Mouse (Mus musculus) gastrocnemius, postnatal 10 days (tissue): Measurements from ENCODE around the gene Ahdc1. TPM values are rescaled to one million over a fixed set of nuclear protein-coding genes. Genes with fewer than 3 reads are reported as not detected.

Experiments
- DNase-seq: peaks from one replicate; pipeline ENCODE4 v3.0.0; 2021; ENCODE audit warnings: mixed read lengths
- long read RNA-seq, 2 experiments: library from polyadenylated mRNA; stranded (forward); transcript quantifications; one replicate each; pipeline ENCODE4 v2.0.0; 2021
- total RNA-seq, 2 experiments: library from RNA; stranded (reverse); gene quantifications; 2 replicates each; pipeline ENCODE4 v1.2.3; 2021

The Ahdc1 gene
- total RNA-seq, result 10 to 100 TPM; 58.2 to 82.8 TPM
- long read RNA-seq, experiment 1, partial matches to known transcripts, result 14 of 20 reads
- long read RNA-seq, experiment 1, other reads (novel, unspliced or antisense), result 6 of 20 reads
- long read RNA-seq, experiment 2, partial matches to known transcripts, result 9 of 15 reads
- long read RNA-seq, experiment 2, other reads (novel, unspliced or antisense), result 6 of 15 reads

DNA sequence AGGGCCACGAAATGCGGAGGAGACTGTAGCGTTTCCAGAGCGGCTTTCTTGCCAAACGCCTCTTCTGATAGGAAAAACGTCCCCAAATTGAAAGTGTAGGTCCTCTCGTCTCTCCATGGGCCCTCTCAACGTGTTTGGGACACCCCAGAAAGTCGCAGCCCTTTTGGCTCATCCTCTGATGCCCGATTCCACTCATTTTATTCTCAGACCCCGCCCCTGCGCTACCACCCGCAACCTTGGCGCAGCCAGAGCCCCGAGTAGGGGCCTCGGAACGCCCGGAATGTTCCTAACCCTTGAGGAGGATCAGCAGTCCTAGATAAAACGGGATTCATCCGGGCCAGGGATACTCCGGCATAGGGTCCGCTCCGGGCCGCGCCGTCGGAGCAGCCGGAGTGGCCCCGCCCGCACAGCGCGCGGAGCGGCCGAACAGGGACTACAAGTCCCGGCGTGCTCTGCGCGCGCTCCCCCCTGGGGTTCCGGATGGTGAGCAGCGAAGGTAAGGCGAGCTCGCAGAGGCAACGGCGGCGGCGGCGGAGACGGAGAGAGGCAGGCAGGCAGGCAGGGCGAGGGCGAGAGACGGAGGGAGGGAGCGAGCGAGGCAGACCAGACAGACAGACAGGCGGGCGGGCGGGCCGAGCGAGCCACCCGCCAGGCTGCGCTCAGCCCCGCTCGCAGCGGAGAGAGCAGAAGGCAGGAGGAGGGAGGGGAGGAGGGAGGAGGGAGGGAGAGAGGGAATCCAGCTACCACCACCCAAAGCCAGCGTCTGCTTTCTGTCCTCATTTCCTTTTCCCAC, at the start of gene Ahdc1:
Gene Ahdc1 (plus strand): TSS at position 233 of the 793 bp plus-strand sequence.
- peak; percentile 94 for DNase-seq

DNA sequence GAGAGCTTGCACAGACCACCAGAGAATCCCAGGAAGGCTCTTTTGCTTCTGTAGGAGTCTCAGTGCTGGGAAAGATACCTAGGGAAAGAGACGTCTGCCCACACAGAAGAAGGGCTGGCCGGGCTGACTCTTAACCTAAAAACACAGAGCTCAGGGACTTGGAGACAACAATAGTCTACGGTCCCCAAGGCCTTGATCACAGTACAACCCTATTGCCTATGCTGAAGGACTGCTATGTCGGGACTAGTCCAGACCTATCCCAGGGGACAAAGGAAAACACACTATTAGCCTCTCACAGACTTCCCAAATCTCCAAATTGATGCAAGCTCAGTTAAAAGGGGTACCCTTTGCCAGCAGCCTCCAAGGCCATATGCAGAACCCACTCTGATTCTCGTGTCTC, 49.2 kb upstream of the Ahdc1 start:
- DNase-seq, result no peak

DNA sequence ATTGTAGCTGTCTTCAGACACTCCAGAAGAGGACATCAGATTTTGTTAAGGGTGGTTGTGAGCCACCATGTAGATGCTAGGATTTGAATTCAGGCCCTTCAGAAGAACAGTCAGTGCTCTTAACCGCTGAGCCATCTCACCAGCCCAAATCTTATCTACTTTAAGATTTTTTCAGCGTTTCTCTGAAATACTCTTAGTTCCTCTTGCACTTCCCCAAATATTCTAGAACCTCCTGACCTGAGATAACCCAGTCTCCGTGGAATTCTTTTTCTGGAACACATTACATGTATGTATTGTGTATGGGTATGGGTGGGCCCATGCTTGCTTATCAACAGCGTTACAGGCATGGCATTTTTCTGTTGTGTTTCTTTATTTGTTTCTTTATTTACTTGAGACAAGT, 48.4 kb upstream of the Ahdc1 start:
- DNase-seq, result no peak

DNA sequence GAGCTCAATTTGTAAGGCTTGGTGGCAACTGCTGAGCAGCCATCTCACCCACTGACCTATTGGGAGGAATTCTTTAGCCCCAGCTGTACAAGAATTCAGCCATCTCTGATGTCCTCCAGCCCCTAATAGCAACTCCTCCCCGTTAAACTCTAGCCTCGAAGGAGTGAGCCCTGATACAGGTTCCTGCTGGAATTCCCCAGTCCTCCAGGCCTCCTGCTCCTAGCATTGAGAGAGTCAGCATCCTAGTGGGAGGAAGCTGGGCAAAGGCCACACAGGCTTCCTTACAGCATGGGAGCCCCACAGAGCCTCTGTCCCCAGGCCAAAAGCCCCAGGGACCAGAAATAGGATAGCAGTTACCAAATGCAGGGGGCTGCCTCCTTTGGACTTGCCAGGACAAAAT, 47.6 kb upstream of the Ahdc1 start:
- no peak for DNase-seq

DNA sequence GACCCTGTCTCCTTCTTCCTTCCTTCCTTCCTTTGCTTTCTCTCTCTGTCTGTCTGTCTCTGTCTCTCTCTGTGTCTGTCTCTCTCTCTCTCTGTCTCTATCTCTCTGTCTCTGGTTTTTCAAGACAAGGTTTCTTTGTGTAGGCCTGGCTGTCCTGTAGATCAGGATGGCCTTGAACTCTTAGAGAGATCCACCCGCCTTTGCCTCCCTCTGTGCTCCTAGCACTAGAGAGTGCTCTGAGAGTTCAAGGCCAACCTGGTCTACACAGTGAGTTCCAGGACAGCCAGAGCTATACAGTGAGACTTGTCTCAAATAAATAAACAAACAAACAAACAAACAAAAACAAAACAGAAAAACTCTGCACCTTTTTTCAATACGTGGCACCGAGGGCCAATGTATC, 47.0 kb upstream of the Ahdc1 start:
- DNase-seq, result no peak

DNA sequence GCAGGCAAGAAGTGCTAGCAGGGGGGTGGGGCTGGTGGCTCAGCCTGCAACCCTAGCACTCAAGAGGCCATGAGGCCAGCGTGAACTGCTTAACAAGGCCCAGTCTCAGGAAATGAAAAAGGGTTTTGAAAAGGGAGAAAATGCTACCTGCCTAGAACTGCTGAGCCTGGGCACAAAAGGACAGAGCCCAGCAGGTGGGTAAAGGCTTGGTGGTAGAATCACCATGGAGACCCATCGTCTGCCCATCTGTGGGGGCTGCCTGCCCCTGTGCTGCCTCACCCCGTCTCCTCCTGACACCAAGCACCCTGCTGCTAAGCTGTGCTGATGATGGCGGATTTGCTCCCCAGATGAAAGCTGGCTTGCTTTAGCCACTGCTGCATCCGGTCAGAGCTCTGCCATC, 46.6 kb upstream of the Ahdc1 start:
- DNase-seq, result no peak

DNA sequence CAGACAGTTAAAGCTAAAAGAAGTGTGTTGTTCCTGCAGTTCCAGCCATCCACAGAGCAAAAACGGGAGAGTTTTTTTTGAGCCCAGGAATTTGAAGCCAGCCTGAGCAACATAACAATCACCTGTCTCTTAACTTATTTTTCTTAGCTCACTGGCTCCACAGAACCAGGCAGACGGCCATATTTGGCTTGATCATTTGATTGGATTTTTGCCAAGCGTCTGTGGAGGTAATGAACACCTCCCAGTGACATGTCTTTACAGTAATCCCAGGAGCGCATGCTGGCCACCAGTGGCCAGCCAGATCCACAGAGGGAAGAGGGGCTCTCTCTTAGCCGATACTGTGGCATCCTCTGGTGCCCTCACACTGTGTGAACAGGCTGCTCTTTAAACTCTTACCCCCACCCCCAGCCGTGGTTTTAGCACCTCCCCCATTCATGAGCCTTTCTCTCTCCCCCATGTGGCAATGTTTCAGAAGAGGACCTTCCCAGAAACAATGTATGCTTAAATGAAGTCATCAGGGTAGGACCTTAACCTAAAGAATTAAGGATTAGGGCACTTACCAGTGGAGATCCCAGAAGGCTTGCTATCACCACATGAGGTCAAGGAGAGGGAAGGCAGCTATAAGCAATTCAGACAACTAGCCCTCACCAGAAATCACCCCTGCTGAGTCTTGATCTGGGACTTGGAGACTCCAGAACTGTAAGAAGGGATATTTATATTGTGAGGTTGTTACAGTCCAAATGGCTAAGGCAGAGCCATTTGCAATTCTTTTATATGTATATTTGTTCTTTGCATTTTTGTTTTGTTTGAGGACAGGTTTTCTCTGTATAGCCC, 42.7 kb upstream of the Ahdc1 start:
- no peak for DNase-seq

DNA sequence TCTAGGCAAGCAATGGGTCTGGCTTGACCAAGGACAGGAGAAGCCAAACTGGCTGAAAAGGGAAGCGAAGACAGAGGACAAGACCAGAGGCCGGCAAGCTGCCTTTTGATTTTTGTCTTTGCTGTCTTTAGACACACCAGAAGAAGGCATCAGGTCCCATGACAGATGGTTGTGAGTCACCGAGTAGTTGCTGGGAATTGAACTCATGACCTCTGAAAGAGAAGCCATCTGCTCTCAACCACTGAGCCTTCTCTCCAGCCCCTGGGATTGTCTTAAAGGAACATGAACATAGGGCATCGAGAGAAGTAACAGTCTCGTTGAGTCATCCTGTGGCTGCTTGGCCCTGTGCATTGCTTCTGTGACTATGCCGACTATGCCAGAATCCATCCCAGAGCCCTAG, 39.5 kb upstream of the Ahdc1 start:
- DNase-seq, result no peak

DNA sequence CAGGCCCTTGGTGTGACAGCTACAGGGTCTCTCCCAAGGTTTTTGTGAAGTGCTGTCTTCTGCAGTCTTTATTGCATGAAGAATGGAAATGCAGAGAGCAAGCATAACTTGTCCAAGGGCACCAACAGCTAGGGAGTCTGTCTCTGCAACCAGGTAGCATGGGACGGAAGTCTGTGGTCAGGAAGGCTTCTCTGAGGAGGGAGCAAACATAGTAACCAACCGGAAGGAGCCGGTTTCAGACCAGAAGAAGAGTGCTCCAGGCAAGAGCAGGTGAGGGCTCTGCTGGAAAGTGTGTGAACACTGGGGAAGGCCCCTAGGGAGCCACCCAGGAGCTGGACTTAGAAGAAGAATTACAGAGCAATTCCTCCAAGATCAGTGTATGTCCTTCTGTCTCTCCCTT, 39.0 kb upstream of the Ahdc1 start:
- DNase-seq, result no peak

DNA sequence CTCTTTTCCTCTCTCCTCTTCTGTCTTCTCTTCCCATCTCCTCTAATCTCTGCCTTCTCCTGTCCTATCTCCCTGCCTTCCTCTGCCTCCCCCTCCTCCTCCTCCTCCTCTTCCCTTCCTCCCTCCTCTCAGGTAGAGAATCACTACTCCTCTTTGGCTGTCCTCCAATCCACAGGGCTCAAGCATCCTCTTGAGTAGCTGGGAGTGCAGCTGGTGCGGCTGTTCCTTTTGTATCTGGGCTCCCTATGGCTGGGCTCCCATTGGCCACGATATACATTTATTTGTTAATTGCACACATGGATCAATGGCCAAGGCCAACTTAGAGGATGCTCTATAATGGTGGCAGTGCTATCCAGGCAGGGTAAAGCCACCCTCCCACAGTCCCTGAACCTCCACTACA, 38.5 kb upstream of the Ahdc1 start:
- DNase-seq, result no peak

DNA sequence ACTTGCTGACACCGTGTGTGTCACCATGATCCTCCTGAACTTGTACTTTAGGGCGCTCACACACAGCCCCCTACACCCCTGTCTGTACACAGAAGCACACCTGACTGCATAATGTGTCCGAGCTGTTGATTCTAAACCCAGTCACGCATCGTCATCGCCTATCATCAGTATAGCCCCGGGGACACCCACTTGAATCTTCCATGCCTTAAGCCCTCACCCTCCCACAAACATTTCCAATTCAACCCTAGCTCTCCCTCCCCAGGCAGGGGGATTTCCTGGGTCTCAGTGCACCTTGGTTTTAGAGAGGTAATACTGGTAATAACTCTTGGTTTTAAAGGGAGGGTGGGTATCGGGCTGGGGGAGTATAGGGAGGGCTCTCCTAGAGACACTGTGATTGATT, 37.9 kb upstream of the Ahdc1 start:
- DNase-seq, result no peak

DNA sequence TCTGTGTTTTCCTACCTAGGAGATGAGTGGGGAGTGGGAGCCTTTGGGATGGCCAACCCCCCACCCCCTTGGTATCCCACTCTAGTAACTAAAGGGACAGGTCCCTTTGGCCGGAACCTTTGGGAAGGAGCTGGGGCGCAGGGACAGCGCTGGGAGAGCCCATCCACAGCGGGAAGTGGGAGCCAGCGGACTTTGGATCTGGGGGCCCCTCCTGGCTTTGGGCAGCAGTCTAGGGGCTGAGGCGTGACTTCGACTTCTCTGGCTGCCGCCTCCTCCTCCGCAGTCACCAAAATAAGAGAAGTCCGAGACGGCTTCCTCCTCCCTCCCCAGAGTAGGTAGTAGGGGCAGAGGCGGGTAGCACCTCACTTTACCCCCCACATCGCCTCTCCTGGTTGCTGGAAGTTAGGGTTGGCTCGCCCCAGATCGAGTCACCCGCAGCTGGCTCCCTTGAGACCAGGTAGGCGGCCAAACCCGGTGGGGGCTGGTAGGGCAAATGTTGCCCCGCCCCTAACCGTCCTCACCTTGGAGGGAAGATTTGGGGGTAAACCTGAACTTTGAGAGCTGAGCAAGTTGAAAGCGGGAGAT, 37.2 kb upstream of the Ahdc1 start, which contains the start of gene Fgr:
Gene Fgr (plus strand): TSS at position 282 of the 585 bp plus-strand sequence.
- DNase-seq, result no peak

DNA sequence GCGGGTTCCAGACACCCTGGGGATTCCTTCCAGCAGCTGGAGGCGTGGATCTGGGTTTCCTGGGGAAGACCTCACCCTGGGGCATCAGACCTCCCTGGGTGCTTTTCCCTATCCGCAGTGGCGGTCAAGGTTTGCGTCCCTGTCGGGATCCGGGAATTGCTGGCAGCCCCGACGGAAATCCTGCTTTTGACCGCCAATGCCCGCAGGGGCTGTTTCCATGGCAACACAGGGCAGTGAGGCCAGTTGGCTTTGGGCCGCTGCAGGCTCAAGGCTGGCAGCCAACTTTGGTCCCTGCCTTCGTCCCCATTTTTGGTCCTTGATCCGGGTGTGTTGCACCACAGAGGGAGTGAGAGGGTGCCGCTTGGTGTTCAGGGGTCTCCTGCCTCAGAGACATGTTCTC, 36.2 kb upstream of the Ahdc1 start:
- peak; percentile 61 for DNase-seq

DNA sequence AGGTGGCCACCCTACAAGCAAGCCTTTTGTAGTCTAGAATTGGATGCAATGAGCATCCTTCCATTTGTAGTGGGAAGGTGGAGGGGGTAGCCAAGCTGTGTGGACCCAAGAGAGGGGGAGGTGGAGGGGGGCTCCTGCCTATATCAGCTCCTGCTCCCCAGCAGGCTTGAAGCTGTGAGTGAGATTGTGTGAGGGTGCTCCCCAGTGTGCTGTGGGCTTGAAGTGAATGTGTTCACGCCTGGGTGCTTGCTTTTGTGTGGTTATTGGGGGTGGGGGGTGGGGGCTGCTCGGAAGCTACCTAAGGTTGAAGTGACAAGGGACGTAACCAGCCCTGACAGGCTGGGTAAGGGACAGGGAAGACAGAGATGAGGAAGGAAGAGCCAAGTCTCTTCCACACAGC, 35.3 kb upstream of the Ahdc1 start:
- DNase-seq, result no peak

DNA sequence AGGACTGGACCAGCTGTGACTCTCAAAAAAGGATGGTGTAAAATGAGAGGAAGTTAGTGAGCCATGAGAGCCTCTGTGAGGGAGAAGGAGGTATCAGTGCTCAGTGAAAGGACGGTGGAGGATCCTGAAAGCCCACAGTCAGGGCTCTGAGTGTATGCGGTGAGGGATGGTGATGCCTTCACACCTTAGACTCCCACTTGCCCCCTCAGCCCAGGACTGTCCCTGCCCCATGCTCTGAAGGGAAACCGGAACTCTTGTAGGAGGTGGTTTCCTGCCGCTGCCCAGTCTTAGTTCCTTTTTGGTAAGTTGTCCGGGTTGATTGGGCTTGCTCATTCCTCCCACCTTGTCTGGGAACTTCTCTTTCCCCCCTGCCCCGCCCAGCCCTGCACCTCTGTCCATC, 34.3 kb upstream of the Ahdc1 start:
- no peak for DNase-seq

DNA sequence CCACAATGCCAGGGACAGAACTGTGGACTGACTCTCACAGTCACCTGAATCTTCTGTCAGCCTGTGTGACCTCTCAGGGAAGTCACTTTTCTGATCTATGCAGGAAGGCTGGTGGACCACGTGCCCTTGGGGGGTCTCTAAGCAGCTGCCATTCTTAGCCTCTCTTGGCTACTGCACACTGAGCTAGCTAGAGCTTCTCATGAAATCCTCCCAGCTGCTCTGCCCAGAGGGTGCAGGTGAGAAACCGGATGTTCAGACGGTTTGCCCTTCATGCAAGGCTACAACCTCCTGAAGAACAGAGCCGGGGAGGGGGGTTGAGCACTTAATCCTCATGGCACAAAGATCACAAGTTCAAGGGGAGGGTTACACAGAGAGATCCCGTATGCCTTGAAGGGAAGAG, 33.5 kb upstream of the Ahdc1 start:
- no peak for DNase-seq

DNA sequence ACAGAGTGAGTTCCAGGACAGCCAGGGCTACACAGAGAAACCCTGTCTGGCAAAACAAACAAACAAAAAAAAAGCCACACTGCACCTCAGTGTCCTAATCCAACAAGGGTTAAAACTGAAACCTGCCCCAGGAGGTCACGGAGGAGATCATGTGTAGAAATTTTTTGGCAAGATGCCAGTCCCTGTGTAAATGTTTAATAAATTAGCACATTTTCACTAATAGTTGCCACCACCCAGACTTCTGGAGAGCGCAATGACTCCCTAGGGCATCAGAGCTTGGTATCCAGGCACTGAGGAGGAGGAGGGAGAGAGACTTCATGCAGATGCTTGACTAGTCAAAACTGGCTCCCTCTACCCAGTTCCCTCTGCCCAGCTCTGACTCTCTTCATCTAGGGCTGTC, 31.9 kb upstream of the Ahdc1 start:
- DNase-seq, result no peak

DNA sequence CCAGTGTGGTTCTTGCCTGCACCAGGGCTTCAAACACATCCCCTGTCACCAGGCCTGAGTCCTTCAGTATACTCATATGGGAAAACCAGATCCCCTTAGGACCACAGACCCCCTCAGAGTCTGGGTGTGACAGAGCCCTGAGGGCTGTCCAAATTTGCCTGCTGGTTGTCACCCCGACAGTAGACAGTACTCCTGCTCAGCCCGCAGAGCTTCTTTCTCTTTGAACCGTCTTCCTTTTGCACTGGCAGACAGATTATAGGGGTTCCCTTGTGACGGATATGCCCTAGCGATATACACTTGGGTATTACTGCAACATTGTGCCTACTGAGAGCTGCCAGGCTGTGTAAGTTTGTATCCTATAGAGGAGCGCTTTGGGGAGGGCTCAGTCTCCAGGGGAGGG, 29.4 kb upstream of the Ahdc1 start:
- DNase-seq, result no peak

DNA sequence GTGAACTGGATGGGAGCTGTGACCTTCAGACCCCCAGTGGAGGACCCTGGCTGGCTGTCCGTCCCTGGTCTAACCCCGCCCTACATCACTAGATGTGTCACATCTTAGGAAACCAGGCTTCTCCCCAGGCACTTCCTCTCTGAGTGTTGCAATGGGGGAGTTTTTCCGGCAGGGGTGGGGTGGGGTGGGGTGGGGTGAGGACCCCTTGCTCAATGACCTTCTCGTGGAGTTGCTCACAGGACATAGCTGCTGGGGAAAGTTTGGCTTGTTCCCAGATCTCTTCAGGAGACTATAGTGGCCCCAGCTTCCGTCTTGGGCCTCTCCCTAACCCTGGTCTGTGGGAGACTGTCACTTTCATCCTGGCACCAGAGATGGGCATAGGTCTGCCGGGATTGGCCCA, 28.1 kb upstream of the Ahdc1 start:
- DNase-seq, result no peak

DNA sequence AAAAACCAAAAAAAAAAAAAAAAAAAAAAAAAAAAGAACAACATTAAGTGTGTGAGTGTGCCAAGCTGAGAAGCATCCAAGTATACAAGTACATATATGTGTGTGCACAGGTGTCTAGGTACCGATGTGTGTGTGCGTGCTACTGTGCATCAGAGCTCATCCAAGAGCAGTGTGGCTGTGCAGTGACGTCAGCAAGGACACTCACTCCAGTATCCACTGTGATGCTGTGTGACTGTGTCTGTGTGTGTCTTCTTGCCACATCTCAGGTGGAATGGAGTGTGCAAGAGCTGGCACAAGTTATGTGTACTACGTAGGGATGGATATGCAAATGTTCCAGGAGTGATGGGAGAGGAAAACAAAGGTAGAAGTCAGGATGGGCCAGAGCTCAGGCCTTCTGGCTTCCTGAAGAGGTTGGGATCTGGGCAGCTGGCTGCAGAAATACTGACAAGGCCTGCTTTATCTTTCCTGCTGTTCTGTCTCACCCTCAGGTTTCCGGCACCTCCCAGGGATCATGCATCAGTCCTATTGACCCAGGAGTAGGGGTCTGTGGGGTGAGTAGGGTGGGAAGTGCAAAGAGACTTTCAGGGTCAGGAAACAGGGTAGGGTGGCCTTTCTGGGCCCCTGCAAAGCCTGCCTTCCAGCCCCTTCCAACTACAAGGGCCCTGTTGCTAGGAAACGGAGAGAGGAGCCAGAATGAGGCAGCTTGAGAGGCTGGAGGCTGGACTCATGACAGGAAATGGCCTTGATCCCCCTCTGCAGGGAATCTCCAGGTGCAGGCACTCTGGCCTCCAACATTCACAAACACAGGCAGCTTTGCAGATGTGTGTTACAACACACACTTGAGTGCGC, 27.2 kb upstream of the Ahdc1 start:
- no peak for DNase-seq

DNA sequence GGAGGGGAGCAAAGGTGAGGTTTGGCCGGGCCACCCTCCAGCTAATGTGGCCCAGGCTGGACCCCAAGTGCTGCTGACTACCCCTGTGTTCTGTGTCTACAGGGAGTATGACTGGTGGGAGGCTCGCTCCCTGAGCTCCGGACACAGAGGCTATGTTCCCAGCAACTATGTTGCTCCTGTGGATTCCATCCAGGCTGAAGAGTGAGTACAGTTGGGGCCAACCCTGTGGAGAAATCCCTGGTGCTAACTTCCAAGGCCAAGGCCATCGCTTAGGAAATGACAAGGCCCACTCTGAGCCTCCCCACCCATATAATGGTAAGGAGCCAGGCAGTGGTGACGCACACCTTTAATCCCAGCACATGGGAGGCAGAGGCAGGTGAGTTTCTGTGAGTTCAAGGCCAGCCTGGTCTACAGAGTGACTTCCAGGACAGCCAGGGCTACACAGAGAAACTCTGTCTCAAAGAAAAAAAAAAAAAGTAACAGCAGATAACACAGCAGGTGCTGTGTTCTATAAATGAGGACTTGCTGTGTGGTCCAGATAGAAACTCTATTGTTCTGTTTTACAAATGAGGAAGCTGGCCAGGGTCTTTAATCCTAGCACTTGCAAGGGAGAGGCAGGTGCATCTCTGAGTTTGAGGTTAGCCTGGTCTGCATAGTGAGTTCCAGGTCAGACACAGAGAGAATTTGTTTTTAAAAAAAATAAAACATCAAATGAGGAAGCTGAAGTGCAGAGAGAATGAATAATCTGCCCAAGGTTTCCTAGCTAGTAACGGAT, 22.3 kb upstream of the Ahdc1 start:
- DNase-seq, result no peak
